Mouse (Mus musculus) MEL (cell line): ENCODE data around the gene Gmpr. TPM values are rescaled to one million over a fixed set of nuclear protein-coding genes. Genes with fewer than 3 reads are reported as not detected.
A peak's percentile ranks its signal among the peaks of the same experiment; 100 is the strongest.

Source experiments
- DNase-seq: peaks from one replicate; pipeline ENCODE4 v3.0.0; 2011; ENCODE audit warnings: low read depth, low spot score
- H3K27ac ChIP-seq: 2 replicates; pipeline ENCODE4 v1.5.1; 2012; ENCODE audit warnings: low read depth, mild to moderate bottlenecking, control low read depth, low read length, moderate library complexity; ENCODE audit not compliant: control insufficient read depth
- H3K27me3 ChIP-seq, 2 experiments: fragments of 150-350 bp in 1 of 2; sonication (generic) in 1 of 2; 2 replicates each; pipeline ENCODE4 v1.6.1; 2012; ENCODE audit warnings: low read length in 2 of 2, mild to moderate bottlenecking in 2 of 2, improper control_type of control experiment in 1 of 2, moderate library complexity in 1 of 2; ENCODE audit not compliant: insufficient read depth in 2 of 2, control insufficient read depth in 1 of 2
- H3K36me3 ChIP-seq, 2 experiments: 2 replicates each; pipeline ENCODE4 v1.6.1; 2012 to 2014; ENCODE audit warnings: low read length in 2 of 2, improper control_type of control experiment in 1 of 2, inconsistent platforms in 1 of 2, mild to moderate bottlenecking in 1 of 2; ENCODE audit not compliant: insufficient read depth in 2 of 2, control insufficient read depth in 1 of 2
- H3K4me1 ChIP-seq, 2 experiments: fragments of 150-350 bp in 1 of 2; sonication (generic) in 1 of 2; 2 replicates each; pipeline ENCODE4 v1.6.1; 2012; ENCODE audit warnings: low read length in 2 of 2, improper control_type of control experiment in 1 of 2, mild to moderate bottlenecking in 1 of 2; ENCODE audit not compliant: insufficient read depth in 2 of 2, control insufficient read depth in 1 of 2
- H3K4me3 ChIP-seq, 2 experiments: fragments of 150-350 bp in 1 of 2; sonication (generic) in 1 of 2; 2 replicates each; pipeline ENCODE4 v1.5.1; 2012; ENCODE audit warnings: low read depth in 2 of 2, low read length in 2 of 2, mild to moderate bottlenecking in 2 of 2, moderate library complexity in 2 of 2, control low read depth in 1 of 2, improper control_type of control experiment in 1 of 2; ENCODE audit not compliant: control insufficient read depth in 1 of 2, insufficient read depth in 1 of 2
- H3K79me2 ChIP-seq: 2 replicates; pipeline ENCODE4 v1.6.1; 2012; ENCODE audit warnings: mild to moderate bottlenecking, low read length, moderate library complexity; ENCODE audit not compliant: control insufficient read depth, poor library complexity, insufficient read depth
- H3K9ac ChIP-seq: 2 replicates; pipeline ENCODE4 v1.6.1; 2012; ENCODE audit warnings: low read depth, mild to moderate bottlenecking, control low read depth, low read length, moderate library complexity; ENCODE audit not compliant: control insufficient read depth, poor library complexity, severe bottlenecking
- H3K9me3 ChIP-seq: fragments of 150-350 bp; sonication (generic); replicated peaks from 2 replicates; pipeline ENCODE4 v1.6.1; 2012; ENCODE audit warnings: mild to moderate bottlenecking, low read length, improper control_type of control experiment, moderate library complexity; ENCODE audit not compliant: insufficient read depth
- CHD2 ChIP-seq: IDR thresholded peaks from 2 replicates; pipeline ENCODE4 v1.6.1; 2011; ENCODE audit warnings: low read length, improper control_type of control experiment
- CTCF ChIP-seq, 3 experiments: IDR thresholded peaks in 2 of 3; conservative IDR thresholded peaks in 1 of 3; 2 replicates each; pipeline ENCODE4 v1.5.1; 2011 to 2012; ENCODE audit warnings: low read length in 3 of 3, low read depth in 2 of 3, mild to moderate bottlenecking in 2 of 3, improper control_type of control experiment in 1 of 3, inconsistent platforms in 1 of 3, mixed read lengths in 1 of 3, moderate library complexity in 1 of 3; ENCODE audit not compliant: control insufficient read depth in 1 of 3, insufficient read depth in 1 of 3, poor library complexity in 1 of 3, severe bottlenecking in 1 of 3
- ELF1 ChIP-seq: IDR thresholded peaks from 2 replicates; pipeline ENCODE4 v1.6.1; 2014; ENCODE audit warnings: low read depth, mild to moderate bottlenecking, inconsistent platforms, low read length, improper control_type of control experiment, moderate library complexity
- ETS1 ChIP-seq: IDR thresholded peaks from 2 replicates; pipeline ENCODE4 v1.6.1; 2012; ENCODE audit warnings: low read depth, mild to moderate bottlenecking, inconsistent platforms, low read length, improper control_type of control experiment, moderate library complexity
- GATA1 ChIP-seq: IDR thresholded peaks from 2 replicates; pipeline ENCODE4 v1.6.1; 2011; ENCODE audit warnings: low read depth, low read length, improper control_type of control experiment
- MAX ChIP-seq: IDR thresholded peaks from 2 replicates; pipeline ENCODE4 v1.6.1; 2011; ENCODE audit warnings: low read length, improper control_type of control experiment
- MXI1 ChIP-seq: IDR thresholded peaks from 2 replicates; pipeline ENCODE4 v1.6.1; 2011; ENCODE audit warnings: mild to moderate bottlenecking, low read depth, low read length, improper control_type of control experiment
- MYB ChIP-seq: IDR thresholded peaks from 2 replicates; pipeline ENCODE4 v1.6.1; 2011; ENCODE audit warnings: mild to moderate bottlenecking, low read depth, low read length, improper control_type of control experiment
- NELFE ChIP-seq: IDR thresholded peaks from 2 replicates; pipeline ENCODE4 v1.6.1; 2011; ENCODE audit warnings: low read depth, low read length, improper control_type of control experiment
- RAD21 ChIP-seq: IDR thresholded peaks from 2 replicates; pipeline ENCODE4 v1.6.1; 2011; ENCODE audit warnings: mild to moderate bottlenecking, low read depth, low read length, improper control_type of control experiment
- SMC3 ChIP-seq: IDR thresholded peaks from 2 replicates; pipeline ENCODE4 v1.6.1; 2011; ENCODE audit warnings: low read depth, low read length, improper control_type of control experiment
- UBTF ChIP-seq: IDR thresholded peaks from 2 replicates; pipeline ENCODE4 v1.6.1; 2012; ENCODE audit warnings: low read depth, mild to moderate bottlenecking, inconsistent platforms, low read length, improper control_type of control experiment, moderate library complexity, borderline replicate concordance; ENCODE audit not compliant: insufficient read depth
- ZC3H11A ChIP-seq: IDR thresholded peaks from 2 replicates; pipeline ENCODE4 v1.6.1; 2012; ENCODE audit warnings: low read depth, mild to moderate bottlenecking, inconsistent platforms, low read length, improper control_type of control experiment
- ZKSCAN1 ChIP-seq: IDR thresholded peaks from 2 replicates; pipeline ENCODE4 v1.6.1; 2012; ENCODE audit warnings: low read depth, mild to moderate bottlenecking, inconsistent platforms, low read length, improper control_type of control experiment, moderate library complexity
- ZMIZ1 ChIP-seq: IDR thresholded peaks from 2 replicates; pipeline ENCODE4 v1.6.1; 2012; ENCODE audit warnings: low read depth, mild to moderate bottlenecking, inconsistent platforms, low read length, improper control_type of control experiment, moderate library complexity
- ZNF384 ChIP-seq: IDR thresholded peaks from 2 replicates; pipeline ENCODE4 v1.6.1; 2012; ENCODE audit warnings: low read depth, mild to moderate bottlenecking, inconsistent platforms, low read length, improper control_type of control experiment
- polyA plus RNA-seq, 2 experiments: library from polyadenylated mRNA; stranded (reverse) in 1 of 2; unstranded in 1 of 2; fragments of >175 nt in 1 of 2; fragments of >200 nt in 1 of 2; gene quantifications; 2 replicates each; pipeline versions ENCODE4 v1.2.1 to v1.2.4; 2012; ENCODE audit warnings: low replicate concordance in 2 of 2, low read depth in 1 of 2; ENCODE audit not compliant: insufficient read length in 2 of 2, insufficient read depth in 1 of 2, missing spikeins in 1 of 2
- total RNA-seq: library from RNA; depleted of rRNA; stranded (reverse); fragments of 300-350 nt; gene quantifications from 2 replicates; pipeline ENCODE4 v1.2.3, GENCODE M21; 2012

Gmpr gene
- total and polyA plus RNA-seq, 3 experiments, result 64.2 to 130 TPM; not detected in 1

- H3K79me2 ChIP-seq, result no peaks in the 10 kb centered on the region
- no peak for DNase-seq
- H3K36me3 ChIP-seq, result peaks cover 0 to 5% of the 10 kb centered on the region in 2 experiments; a peak in 3 of 4 replicates
- H3K27me3 ChIP-seq, result no peaks in the 10 kb centered on the region
- H3K4me3 ChIP-seq, result no peak overlapping the region
- H3K27ac ChIP-seq, result no peak overlapping the region
- H3K9ac ChIP-seq, result no peak overlapping the region
- no peaks in the 10 kb centered on the region for H3K9me3 ChIP-seq
- TF ChIP-seq MYB (no peak), ZKSCAN1 (no peak), UBTF (no peak), ZMIZ1 (no peak), ZNF384 (no peak), CTCF (IDR thresholded peaks at IDR 0.05 in 2 of 3, conservative IDR thresholded peaks at IDR 0.05 in 1 of 3; ENCODE audit: control insufficient read depth in 1 of 3, insufficient read depth in 1 of 3, low read depth in 2 of 3, low read length in 3 of 3, poor library complexity in 1 of 3, severe bottlenecking in 1 of 3) (peak in 1 of 3 experiments; percentile 16; a peak in 2 of 6 replicates), GATA1 (no peak), MXI1 (no peak), RAD21 (peak; percentile 13), MAX (no peak), ETS1 (no peak)
- H3K4me1 ChIP-seq, result peaks cover 2 to 9% of the 10 kb centered on the region in 2 experiments; a peak in 3 of 4 replicates
Measured at GRCm38 (mm10) chr13:45538532-45539204, 31.4 kb downstream of the Gmpr start.

GRCm38 (mm10) chr13:45539205-45539568 is 31.9 kb downstream of the Gmpr start:
- TF ChIP-seq ZC3H11A (peak; percentile 53), NELFE (no peak), SMC3 (peak; percentile 60), CTCF (IDR thresholded peaks at IDR 0.05 in 2 of 3, conservative IDR thresholded peaks at IDR 0.05 in 1 of 3; ENCODE audit: control insufficient read depth in 1 of 3, insufficient read depth in 1 of 3, low read depth in 2 of 3, low read length in 3 of 3, poor library complexity in 1 of 3, severe bottlenecking in 1 of 3) (peak; percentile 71 to 81 (median 79)), ETS1 (no peak), ZMIZ1 (no peak), ELF1 (no peak), RAD21 (peak; percentile 72), UBTF (no peak), CHD2 (no peak)
- no peaks in the 10 kb centered on the region for H3K9me3 ChIP-seq
- no peaks in the 10 kb centered on the region for H3K27me3 ChIP-seq
- H3K36me3 ChIP-seq, result peaks cover 0 to 2% of the 10 kb centered on the region in 2 experiments; a peak in 3 of 4 replicates
- H3K9ac ChIP-seq, result no peak overlapping the region
- H3K4me3 ChIP-seq, result no peak overlapping the region
- peaks cover 1 to 5% of the 10 kb centered on the region in 2 experiments; a peak in 3 of 4 replicates for H3K4me1 ChIP-seq
- no peaks in the 10 kb centered on the region for H3K79me2 ChIP-seq
- peak; percentile 65 for DNase-seq
- no peak overlapping the region for H3K27ac ChIP-seq
